Mouse (Mus musculus): ENCODE measurements around the gene Zfp652.

DNA sequence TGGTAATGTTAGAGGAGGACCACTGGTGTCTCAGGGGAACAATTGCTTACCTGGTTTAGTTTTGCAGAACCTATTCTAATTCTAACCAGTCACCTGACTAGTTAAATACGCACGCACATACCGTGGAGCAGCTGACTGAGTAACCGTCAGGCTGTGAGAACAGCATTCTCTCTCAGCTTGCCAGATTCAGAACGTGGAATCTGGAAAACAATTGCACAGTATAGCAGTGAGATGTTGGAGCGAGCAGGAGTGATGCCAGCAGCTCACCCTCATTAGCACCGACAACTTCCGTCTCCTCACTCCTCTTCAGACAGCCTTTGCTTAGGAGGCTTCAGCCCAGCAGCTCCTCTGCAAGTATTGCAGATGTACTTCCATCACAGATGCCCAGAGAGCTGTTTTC, 3.7 kb downstream of the Zfp652 start:
- TF ChIP-seq CTCF (IDR thresholded peaks at IDR 0.05) (no peak), POLR2A (IDR thresholded peaks at IDR 0.05; ENCODE audit: insufficient read depth, low read depth, low read length) (no peak), EP300 (IDR thresholded peaks at IDR 0.05; ENCODE audit: insufficient read depth, low read depth, low read length) (no peak)

All from heart, adult 2 months (tissue).